Mouse (Mus musculus) ovary, adult 18-20 months (tissue): ENCODE measurements around the gene Sppl2b.

Experiments
- DNase-seq: peaks from one replicate; pipeline ENCODE4 v3.0.0; 2022; ENCODE audit warnings: low spot score, mixed read lengths

The Sppl2b gene

DNA sequence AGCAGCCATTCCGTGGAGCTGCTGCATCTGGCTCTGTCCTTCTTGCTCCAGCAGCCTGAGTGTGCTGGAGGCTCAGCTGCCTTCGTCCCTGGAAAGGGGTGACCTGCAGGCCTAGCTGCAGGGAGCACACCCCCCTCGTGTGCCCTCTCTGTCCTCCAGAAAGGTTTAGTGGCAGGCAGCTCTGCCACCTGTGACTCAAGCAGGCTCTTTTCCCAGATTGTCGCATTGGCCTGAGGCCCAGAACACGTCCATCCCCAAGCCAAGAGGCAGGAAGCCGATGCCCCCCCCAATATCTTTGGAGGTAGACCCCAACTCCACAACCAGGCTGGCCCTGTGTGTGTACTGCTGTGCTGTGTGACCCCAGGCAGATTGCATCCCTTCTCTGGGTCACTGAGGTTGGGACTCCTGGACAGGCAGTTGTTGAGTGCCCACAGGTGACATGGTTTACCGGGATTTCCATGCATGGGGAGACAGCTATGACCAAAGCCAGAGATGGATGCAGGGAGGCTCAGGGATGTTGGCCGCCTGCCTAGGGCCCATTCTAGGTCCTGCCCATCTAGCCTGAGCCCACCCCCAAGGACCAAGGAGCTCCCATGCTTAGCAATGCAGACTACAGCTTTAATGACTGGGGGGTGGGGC, 9.9 kb upstream of the Sppl2b start:
- no peak for DNase-seq

DNA sequence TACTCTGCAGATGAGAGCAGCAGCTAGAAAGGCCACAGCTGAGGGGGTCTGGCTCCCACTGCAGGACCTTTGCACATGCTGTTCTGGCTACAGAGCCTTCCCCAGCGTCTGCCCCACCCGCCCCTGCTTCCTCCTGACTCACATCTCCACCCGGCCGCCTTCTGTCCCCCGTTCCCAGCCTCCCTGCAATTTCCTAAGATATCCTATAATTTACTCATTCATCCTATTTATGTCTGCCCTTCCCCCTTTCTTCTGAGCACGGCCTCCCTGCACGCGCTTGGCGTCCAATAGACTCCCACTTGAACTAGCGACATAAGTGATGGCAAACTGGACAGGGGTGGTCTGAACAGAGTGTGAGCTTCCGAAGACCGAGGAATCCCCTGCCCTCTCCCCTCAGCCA, 9.3 kb upstream of the Sppl2b start:
- DNase-seq: no peak

DNA sequence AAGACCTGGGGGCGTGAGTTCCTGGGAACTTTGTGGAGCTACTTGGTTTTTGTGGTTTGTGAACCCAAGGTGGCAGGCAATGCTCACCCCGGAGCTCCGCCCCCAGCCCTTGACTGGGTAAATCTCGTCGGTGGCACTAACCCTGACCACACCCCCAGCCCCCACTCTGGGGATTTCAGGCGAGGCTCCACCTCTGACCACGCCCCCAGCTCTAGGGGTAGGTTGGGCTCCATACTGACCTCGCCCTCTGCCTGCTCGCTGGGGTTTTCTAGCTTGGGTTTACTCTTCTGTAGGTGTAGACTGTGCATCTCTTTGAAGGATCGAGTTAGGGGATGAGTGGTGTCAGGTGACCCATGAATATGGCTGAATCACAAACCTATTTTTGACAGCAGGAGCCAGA, 6.5 kb upstream of the Sppl2b start:
- no peak for DNase-seq

DNA sequence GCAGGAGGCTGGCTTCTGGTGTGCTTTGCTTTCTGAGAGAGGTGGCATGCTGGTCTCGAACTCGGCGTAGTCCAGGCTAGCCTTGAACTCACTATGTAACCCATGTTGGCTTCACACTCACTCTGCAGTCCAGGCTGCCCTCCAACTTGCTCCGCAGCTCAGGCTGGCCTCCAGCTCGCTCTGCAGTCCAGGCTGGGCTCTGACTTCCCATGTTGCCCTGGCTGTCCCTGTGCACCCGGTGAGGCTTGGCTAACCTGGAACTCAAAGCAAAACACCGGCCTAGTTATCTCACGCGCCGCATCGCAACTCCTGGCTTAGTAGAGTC, 636 bp downstream of the Sppl2b start:
- no peak for DNase-seq

DNA sequence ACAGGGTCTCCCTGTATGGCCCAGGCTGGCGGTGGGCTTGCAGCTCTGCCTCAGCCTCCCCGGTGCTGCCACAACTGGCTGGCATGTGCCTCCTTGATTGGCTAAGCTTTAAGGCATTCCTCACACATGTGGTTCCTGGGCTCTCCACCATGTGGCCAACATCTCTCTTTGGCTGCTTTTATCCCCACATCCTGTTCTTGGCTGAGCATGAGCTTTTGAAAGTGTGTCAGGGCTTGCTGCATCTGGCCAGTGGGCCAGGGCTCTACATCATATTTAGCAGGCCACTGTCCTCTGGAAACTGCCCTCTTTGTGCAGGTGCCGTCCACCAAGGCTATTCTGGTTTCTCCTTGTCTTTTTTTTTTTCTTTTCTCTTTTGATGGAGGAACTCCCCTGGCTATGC, 1.2 kb downstream of the Sppl2b start:
- DNase-seq: no peak

- DNase-seq: no peak
Measured at GRCm38 (mm10) chr10:80856908-80857307, 1.8 kb downstream of the Sppl2b start.

- no peak for DNase-seq
Measured at GRCm38 (mm10) chr10:80857386-80857785, 2.3 kb downstream of the Sppl2b start.

GRCm38 (mm10) chr10:80857848-80858247, 2.8 kb downstream of the Sppl2b start:
- DNase-seq: no peak

GRCm38 (mm10) chr10:80858350-80858935, 3.4 kb downstream of the Sppl2b start:
- DNase-seq: no peak

DNA sequence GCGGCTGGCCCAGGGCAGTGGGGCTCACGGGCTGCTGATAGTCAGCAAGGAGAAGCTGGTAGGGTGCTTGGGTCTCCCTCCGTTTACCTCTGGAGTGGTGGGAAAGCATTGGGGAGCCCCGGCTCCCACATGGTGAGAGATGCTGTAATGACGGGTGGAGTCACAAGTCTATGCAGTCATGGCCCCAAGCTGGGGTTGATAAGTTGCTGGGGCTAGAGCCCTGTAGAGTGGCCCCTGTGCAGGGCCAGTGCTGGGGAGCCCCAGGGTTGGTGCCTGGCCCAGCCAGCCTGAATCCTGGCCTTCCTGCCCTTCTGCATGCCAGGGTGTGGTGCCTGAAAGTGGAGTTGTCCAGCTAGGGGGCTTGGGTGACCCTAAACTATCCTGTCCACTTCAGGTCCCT, 7.2 kb downstream of the Sppl2b start:
- no peak for DNase-seq

DNA sequence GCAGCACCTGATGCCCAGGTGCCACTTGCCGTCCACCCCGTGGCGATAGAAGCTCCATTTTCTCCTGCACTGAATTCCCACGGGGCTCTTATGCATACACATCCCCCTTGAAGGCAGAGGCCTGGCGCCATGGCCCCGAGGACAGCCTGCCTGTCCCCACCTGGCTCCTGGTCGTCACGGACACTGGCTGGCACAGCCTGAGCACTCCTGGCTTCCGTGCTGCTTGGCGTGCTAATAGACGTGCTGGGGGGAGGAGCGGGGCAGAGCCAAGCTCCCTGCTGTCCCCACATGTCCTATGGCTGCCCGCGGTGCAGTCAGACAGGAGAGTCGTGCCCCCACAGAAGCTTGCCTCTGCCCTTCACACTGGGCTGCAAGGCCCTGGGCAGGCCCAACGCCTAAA, 9.4 kb downstream of the Sppl2b start:
- DNase-seq: no peak

GRCm38 (mm10) chr10:80870993-80871392, 15.9 kb downstream of the Sppl2b start:
- no peak for DNase-seq

DNA sequence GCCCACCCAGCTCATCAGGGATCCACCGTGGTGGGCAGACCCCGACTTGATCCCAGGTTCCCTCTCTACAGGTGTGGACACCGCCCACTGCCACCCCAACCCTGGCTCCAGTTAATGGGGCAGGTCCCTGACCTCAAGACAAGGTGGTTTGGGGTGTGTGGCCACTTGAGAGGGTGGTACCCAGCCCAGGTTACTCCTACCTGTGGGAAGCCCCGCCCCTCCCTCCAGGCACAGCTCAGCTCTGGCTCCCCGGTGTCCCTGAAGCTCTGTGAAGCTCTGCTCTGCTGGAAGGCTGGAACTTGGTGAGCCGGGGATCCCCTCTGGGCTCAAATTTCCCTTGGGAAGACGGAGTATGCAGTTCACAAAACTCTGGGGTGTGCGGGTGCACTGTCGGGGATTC, 16.5 kb downstream of the Sppl2b start, which contains the start of gene Tmprss9:
Tmprss9 (plus strand) TSS at position 268 of the 400 bp plus-strand sequence.
- DNase-seq: no peak

DNA sequence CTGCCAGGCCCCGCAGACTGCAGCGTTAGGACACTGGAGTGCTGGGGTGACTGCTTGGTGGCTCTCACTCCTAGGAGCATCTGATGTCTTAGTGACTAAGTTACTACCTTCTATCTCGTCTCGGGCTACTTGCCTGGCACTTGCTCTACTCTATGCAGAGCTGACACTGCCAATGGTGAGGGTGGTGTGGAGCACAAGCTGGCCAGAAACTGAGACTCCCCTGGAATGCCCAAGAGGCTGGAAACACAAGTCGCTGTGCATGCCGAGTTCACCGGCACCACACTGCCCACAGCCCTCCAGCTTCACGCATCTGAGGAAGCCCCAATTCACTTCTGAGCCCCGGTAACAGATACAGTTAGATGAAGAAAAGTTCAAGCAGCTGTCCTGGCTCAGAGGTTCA, 19.0 kb downstream of the Sppl2b start:
- no peak for DNase-seq

DNA sequence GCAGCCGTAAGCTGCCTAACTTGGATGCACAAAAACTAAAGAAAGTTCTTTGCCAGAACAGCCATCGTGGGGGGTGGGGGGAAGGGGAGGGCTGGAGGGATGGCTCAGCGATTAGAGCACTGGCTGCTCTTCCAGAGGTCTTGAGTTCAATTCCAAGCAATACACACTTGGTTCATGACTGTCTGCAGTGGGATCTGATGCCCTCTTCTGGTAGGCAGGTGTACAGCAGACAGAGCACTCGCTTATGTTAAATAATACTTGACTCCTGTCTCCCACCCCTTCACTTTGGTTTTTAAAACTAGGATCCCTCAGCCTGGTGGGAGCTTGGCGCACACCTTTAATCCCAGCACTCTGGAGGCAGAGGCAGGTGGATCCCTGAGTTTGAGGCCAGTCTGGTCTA, 21.0 kb downstream of the Sppl2b start:
- DNase-seq: no peak

GRCm38 (mm10) chr10:80876594-80876993, 21.5 kb downstream of the Sppl2b start:
- DNase-seq: no peak

DNA sequence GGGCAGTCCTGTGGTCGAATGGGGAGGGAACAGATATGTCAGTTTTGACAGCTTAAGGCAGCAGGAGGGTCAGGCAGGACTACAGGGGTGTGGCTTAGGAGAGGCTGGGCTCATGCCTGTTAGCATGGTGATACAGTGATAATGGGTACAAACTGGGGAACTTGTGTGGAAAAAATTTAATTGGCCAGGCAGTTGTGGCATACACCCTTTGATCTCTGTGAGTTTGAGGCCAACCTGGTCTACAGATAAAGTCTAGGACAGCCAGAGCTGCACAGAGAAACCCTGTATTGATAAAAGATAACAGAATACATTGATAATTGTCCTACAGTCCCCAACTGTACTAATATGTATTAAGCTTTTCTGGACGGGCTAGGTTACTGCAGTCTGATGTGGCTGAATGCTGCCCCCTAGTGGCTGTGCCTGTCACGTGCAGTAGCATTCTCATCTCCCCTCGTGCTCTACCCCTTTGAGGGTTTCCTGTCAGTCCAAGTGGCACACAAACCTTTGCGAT, 25.1 kb downstream of the Sppl2b start:
- DNase-seq: no peak

DNA sequence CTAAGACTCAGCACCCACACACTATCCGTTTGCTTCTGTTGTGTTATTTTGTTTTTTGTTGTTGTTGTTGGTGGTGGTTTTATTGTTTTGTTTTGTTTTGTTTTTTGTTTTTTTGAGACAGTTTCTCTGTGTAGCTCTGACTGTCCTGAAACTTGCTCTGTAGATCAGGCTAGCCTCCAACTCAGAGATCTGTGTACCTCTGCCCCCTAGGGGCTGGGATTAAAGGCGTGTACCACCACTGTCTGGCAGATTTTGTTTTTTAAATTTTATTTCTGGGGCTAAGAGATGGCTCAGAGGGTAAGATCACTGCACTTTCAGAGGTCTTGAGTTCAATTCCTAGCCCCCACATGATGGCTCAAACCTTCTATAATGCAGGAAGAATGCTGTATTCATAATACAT, 25.8 kb downstream of the Sppl2b start:
- no peak for DNase-seq

GRCm38 (mm10) chr10:80881301-80881700, 26.2 kb downstream of the Sppl2b start:
- no peak for DNase-seq

- peak; percentile 84 for DNase-seq
Measured at GRCm38 (mm10) chr10:80887181-80887580, 32.1 kb downstream of the Sppl2b start.

DNA sequence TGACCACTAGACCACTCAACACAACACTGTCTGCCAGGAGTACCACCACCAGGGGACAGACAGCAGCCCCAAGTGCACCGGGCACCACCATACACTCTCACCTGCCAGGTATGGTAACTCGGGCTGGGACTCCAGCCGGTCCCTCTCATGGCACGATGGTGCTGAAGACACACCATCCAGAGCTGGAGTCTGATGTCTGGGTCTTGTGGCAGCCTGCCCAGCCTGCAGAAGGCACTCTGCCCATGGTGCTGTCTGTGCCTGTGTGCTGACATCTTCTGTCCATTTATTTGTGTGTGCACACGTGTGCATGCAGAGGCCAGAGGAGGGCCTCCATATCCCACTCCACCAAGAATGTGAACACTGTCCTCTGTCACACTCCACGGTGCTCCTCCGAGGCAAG, 40.0 kb downstream of the Sppl2b start:
- no peak for DNase-seq

DNA sequence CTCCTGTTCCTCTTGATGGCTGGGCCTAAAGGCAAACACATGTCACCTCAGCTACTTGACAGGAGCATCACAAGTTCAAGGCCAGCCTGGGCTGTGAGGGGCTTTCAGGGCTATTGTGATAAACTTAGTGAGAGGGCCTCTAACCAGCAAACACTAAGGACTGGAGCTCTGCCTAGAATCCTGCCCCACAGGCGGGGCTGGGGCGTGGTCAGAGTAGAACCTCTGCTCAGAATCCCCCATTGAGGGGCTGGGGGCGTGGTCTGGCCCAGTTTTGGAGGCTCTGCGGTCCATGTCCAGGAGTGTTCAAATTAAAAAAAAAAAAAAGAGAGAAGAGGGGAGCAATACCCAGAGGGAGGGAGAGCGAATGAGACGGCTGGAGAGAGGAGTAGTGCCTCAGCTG, 40.6 kb downstream of the Sppl2b start:
- DNase-seq: no peak

- no peak for DNase-seq
Measured at GRCm38 (mm10) chr10:80896581-80897485, 41.8 kb downstream of the Sppl2b start.
